Mouse (Mus musculus) MEL (cell line): ENCODE measurements at regions not wholly inside any gene's neighbourhood (a gene's known extent, or its start where the extent isn't known, plus 50 kb on each side); places are given as distances from the start of the nearest gene placed in this dataset.

Experiments used
- DNase-seq: peaks from one replicate; pipeline ENCODE4 v3.0.0; 2011; ENCODE audit warnings: low read depth, low spot score
- H3K27ac ChIP-seq: 2 replicates; pipeline ENCODE4 v1.5.1; 2012; ENCODE audit warnings: low read depth, mild to moderate bottlenecking, control low read depth, low read length, moderate library complexity; ENCODE audit not compliant: control insufficient read depth
- H3K27me3 ChIP-seq, 2 experiments: fragments of 150-350 bp in 1 of 2; sonication (generic) in 1 of 2; 2 replicates each; pipeline ENCODE4 v1.6.1; 2012; ENCODE audit warnings: low read length in 2 of 2, mild to moderate bottlenecking in 2 of 2, improper control_type of control experiment in 1 of 2, moderate library complexity in 1 of 2; ENCODE audit not compliant: insufficient read depth in 2 of 2, control insufficient read depth in 1 of 2
- H3K36me3 ChIP-seq, 2 experiments: 2 replicates each; pipeline ENCODE4 v1.6.1; 2012 to 2014; ENCODE audit warnings: low read length in 2 of 2, improper control_type of control experiment in 1 of 2, inconsistent platforms in 1 of 2, mild to moderate bottlenecking in 1 of 2; ENCODE audit not compliant: insufficient read depth in 2 of 2, control insufficient read depth in 1 of 2
- H3K4me1 ChIP-seq, 2 experiments: fragments of 150-350 bp in 1 of 2; sonication (generic) in 1 of 2; 2 replicates each; pipeline ENCODE4 v1.6.1; 2012; ENCODE audit warnings: low read length in 2 of 2, improper control_type of control experiment in 1 of 2, mild to moderate bottlenecking in 1 of 2; ENCODE audit not compliant: insufficient read depth in 2 of 2, control insufficient read depth in 1 of 2
- H3K4me3 ChIP-seq, 2 experiments: fragments of 150-350 bp in 1 of 2; sonication (generic) in 1 of 2; 2 replicates each; pipeline ENCODE4 v1.5.1; 2012; ENCODE audit warnings: low read depth in 2 of 2, low read length in 2 of 2, mild to moderate bottlenecking in 2 of 2, moderate library complexity in 2 of 2, control low read depth in 1 of 2, improper control_type of control experiment in 1 of 2; ENCODE audit not compliant: control insufficient read depth in 1 of 2, insufficient read depth in 1 of 2
- H3K79me2 ChIP-seq: 2 replicates; pipeline ENCODE4 v1.6.1; 2012; ENCODE audit warnings: mild to moderate bottlenecking, low read length, moderate library complexity; ENCODE audit not compliant: control insufficient read depth, poor library complexity, insufficient read depth
- H3K9ac ChIP-seq: 2 replicates; pipeline ENCODE4 v1.6.1; 2012; ENCODE audit warnings: low read depth, mild to moderate bottlenecking, control low read depth, low read length, moderate library complexity; ENCODE audit not compliant: control insufficient read depth, poor library complexity, severe bottlenecking
- H3K9me3 ChIP-seq: fragments of 150-350 bp; sonication (generic); replicated peaks from 2 replicates; pipeline ENCODE4 v1.6.1; 2012; ENCODE audit warnings: mild to moderate bottlenecking, low read length, improper control_type of control experiment, moderate library complexity; ENCODE audit not compliant: insufficient read depth
- BHLHE40 ChIP-seq: IDR thresholded peaks from 2 replicates; pipeline ENCODE4 v1.6.1; 2012; ENCODE audit warnings: low read depth, mild to moderate bottlenecking, inconsistent platforms, low read length, improper control_type of control experiment, borderline replicate concordance
- CHD1 ChIP-seq: IDR thresholded peaks from 2 replicates; pipeline ENCODE4 v1.6.1; 2012; ENCODE audit warnings: low read depth, mild to moderate bottlenecking, inconsistent platforms, low read length, improper control_type of control experiment
- CHD2 ChIP-seq: IDR thresholded peaks from 2 replicates; pipeline ENCODE4 v1.6.1; 2011; ENCODE audit warnings: low read length, improper control_type of control experiment
- CTCF ChIP-seq, 3 experiments: IDR thresholded peaks in 2 of 3; conservative IDR thresholded peaks in 1 of 3; 2 replicates each; pipeline ENCODE4 v1.5.1; 2011 to 2012; ENCODE audit warnings: low read length in 3 of 3, low read depth in 2 of 3, mild to moderate bottlenecking in 2 of 3, improper control_type of control experiment in 1 of 3, inconsistent platforms in 1 of 3, mixed read lengths in 1 of 3, moderate library complexity in 1 of 3; ENCODE audit not compliant: control insufficient read depth in 1 of 3, insufficient read depth in 1 of 3, poor library complexity in 1 of 3, severe bottlenecking in 1 of 3
- E2F4 ChIP-seq: IDR thresholded peaks from 2 replicates; pipeline ENCODE4 v1.6.1; 2011; ENCODE audit warnings: low read depth, low read length, improper control_type of control experiment, borderline replicate concordance
- ELF1 ChIP-seq: IDR thresholded peaks from 2 replicates; pipeline ENCODE4 v1.6.1; 2014; ENCODE audit warnings: low read depth, mild to moderate bottlenecking, inconsistent platforms, low read length, improper control_type of control experiment, moderate library complexity
- EP300 ChIP-seq, 2 experiments: IDR thresholded peaks; 2 replicates each; pipeline ENCODE4 v1.6.1; 2011; ENCODE audit warnings: improper control_type of control experiment in 2 of 2, low read length in 2 of 2, low read depth in 1 of 2, mild to moderate bottlenecking in 1 of 2
- ETS1 ChIP-seq: IDR thresholded peaks from 2 replicates; pipeline ENCODE4 v1.6.1; 2012; ENCODE audit warnings: low read depth, mild to moderate bottlenecking, inconsistent platforms, low read length, improper control_type of control experiment, moderate library complexity
- GABPA ChIP-seq: IDR thresholded peaks from 2 replicates; pipeline ENCODE4 v1.6.1; 2012; ENCODE audit warnings: low read depth, mild to moderate bottlenecking, inconsistent platforms, low read length, improper control_type of control experiment, moderate library complexity
- GATA1 ChIP-seq: IDR thresholded peaks from 2 replicates; pipeline ENCODE4 v1.6.1; 2011; ENCODE audit warnings: low read depth, low read length, improper control_type of control experiment
- MAZ ChIP-seq: IDR thresholded peaks from 2 replicates; pipeline ENCODE4 v1.6.1; 2012; ENCODE audit warnings: low read depth, mild to moderate bottlenecking, inconsistent platforms, low read length, improper control_type of control experiment
- MXI1 ChIP-seq: IDR thresholded peaks from 2 replicates; pipeline ENCODE4 v1.6.1; 2011; ENCODE audit warnings: mild to moderate bottlenecking, low read depth, low read length, improper control_type of control experiment
- MYB ChIP-seq: IDR thresholded peaks from 2 replicates; pipeline ENCODE4 v1.6.1; 2011; ENCODE audit warnings: mild to moderate bottlenecking, low read depth, low read length, improper control_type of control experiment
- NRF1 ChIP-seq: IDR thresholded peaks from 2 replicates; pipeline ENCODE4 v1.6.1; 2014; ENCODE audit warnings: low read depth, mild to moderate bottlenecking, inconsistent platforms, low read length, improper control_type of control experiment, moderate library complexity; ENCODE audit not compliant: poor library complexity, insufficient read depth, severe bottlenecking
- POLR2AphosphoS2 ChIP-seq: IDR thresholded peaks from 2 replicates; pipeline ENCODE4 v1.6.1; 2011; ENCODE audit warnings: low read length, improper control_type of control experiment
- RAD21 ChIP-seq: IDR thresholded peaks from 2 replicates; pipeline ENCODE4 v1.6.1; 2011; ENCODE audit warnings: mild to moderate bottlenecking, low read depth, low read length, improper control_type of control experiment
- RCOR1 ChIP-seq: IDR thresholded peaks from 2 replicates; pipeline ENCODE4 v1.6.1; 2012; ENCODE audit warnings: low read depth, mild to moderate bottlenecking, inconsistent platforms, low read length, improper control_type of control experiment
- TAL1 ChIP-seq: IDR thresholded peaks from 2 replicates; pipeline ENCODE4 v1.6.1; 2012; ENCODE audit warnings: mild to moderate bottlenecking, inconsistent platforms, low read length, moderate library complexity, mixed read lengths
- TBP ChIP-seq: IDR thresholded peaks from 2 replicates; pipeline ENCODE4 v1.8.0; 2011; ENCODE audit warnings: low read depth, low read length, improper control_type of control experiment
- USF1 ChIP-seq: IDR thresholded peaks from 2 replicates; pipeline ENCODE4 v1.6.1; 2014; ENCODE audit warnings: low read depth, mild to moderate bottlenecking, inconsistent platforms, low read length, improper control_type of control experiment, moderate library complexity
- ZMIZ1 ChIP-seq: IDR thresholded peaks from 2 replicates; pipeline ENCODE4 v1.6.1; 2012; ENCODE audit warnings: low read depth, mild to moderate bottlenecking, inconsistent platforms, low read length, improper control_type of control experiment, moderate library complexity

DNA sequence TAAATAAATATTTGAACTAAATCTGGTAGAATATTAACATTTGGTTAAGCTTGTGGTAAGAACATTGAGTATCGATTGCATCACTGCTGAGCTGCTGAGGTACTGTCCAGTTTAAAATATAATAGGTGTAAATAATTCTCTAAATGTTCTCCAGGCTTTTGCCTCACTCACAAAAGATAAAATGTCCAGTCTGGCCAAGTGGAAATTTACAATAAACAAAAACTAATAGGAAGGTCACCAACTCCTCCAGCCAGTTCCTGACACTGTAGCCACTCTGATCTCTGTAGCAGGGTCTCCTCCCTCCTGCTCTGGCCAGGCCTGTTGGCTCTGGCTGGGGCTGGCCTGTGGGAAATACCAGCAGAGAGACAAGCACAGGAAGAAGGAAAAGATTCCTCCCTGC is 55.8 kb upstream of the Tspan2 start:
- no peaks in the 10 kb centered on the region; a peak in 1 of 4 replicates for H3K27me3 ChIP-seq
- H3K4me1 ChIP-seq, result no peaks in the 10 kb centered on the region
- no peak for TF ChIP-seq ETS1
- TF ChIP-seq EP300 (IDR thresholded peaks at IDR 0.05; ENCODE audit: low read depth in 1 of 2, low read length in 2 of 2), result no peak
- no peak for TF ChIP-seq ZMIZ1
- DNase-seq, result no peak
- H3K36me3 ChIP-seq, result no peaks in the 10 kb centered on the region
- H3K27ac ChIP-seq, result no peak overlapping the region
- H3K4me3 ChIP-seq, result no peak overlapping the region
- H3K79me2 ChIP-seq, result no peaks in the 10 kb centered on the region
- no peaks in the 10 kb centered on the region for H3K9me3 ChIP-seq
- no peak overlapping the region for H3K9ac ChIP-seq

DNA sequence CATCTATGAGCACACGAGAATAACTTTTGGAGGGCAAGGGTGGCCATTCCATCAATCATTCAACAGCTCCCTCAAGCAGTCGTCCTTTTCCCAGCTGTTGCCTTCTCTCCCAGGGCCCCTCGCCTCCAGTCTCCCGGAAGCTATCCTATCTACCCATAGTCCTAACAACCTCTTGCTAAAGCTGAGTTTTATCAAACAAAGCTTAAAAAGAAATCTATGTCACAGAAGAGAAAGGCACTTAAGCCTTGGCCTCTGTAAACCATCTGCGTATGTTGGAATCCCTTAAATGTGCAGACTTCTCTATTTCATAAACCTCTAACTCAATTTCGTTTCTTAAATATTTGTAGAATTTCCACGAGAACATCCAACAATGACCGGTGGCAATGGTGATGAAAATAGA is 51.9 kb upstream of the Tspan2 start:
- no peaks in the 10 kb centered on the region for H3K79me2 ChIP-seq
- H3K27me3 ChIP-seq, result no peaks in the 10 kb centered on the region
- H3K27ac ChIP-seq, result no peak overlapping the region
- no peaks in the 10 kb centered on the region for H3K4me1 ChIP-seq
- TF ChIP-seq GATA1, result no peak
- TF ChIP-seq CTCF (IDR thresholded peaks at IDR 0.05 in 2 of 3, conservative IDR thresholded peaks at IDR 0.05 in 1 of 3; ENCODE audit: control insufficient read depth in 1 of 3, insufficient read depth in 1 of 3, low read depth in 2 of 3, low read length in 3 of 3, poor library complexity in 1 of 3, severe bottlenecking in 1 of 3), result no peak
- no peak for TF ChIP-seq BHLHE40
- no peak for TF ChIP-seq EP300 (IDR thresholded peaks at IDR 0.05; ENCODE audit: low read depth in 1 of 2, low read length in 2 of 2)
- TF ChIP-seq RAD21, result no peak
- TF ChIP-seq POLR2AphosphoS2, result no peak
- no peak for TF ChIP-seq CHD1
- TF ChIP-seq NRF1, result no peak
- no peak for TF ChIP-seq ELF1
- TF ChIP-seq E2F4, result no peak
- TF ChIP-seq MAZ, result no peak
- no peak for TF ChIP-seq TBP
- TF ChIP-seq CHD2, result no peak
- no peak for TF ChIP-seq MXI1
- no peak for TF ChIP-seq RCOR1
- TF ChIP-seq, all 39 proteins: peak for 0
- Histone ChIP-seq H3K36me3 (no peaks in the 10 kb centered on the region), H3K9me3 (no peaks in the 10 kb centered on the region), H3K4me3 (no peak overlapping the region), H3K9ac (no peak overlapping the region)
- DNase-seq, result no peak

DNA sequence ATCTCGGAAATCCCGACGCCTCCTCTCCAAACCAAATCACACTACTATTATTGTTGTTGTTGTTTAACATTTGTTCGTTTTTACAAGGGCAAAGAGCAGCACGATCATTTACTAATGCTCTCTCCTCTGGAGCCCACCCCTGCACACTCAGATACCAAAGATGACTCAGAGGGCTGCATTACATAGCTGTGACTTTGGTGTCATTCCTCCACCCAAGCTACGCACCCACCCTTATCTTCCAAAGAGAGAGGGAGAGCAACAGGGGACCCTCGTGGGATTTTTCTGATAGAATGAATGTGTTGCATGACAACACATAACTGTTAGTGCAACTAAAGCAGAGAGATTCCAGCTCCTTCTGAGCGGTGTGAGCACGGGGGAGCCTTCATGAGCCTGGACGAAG is 50.8 kb upstream of the Tspan2 start:
- Histone ChIP-seq H3K27me3 (no peaks in the 10 kb centered on the region), H3K4me1 (no peaks in the 10 kb centered on the region), H3K9me3 (no peaks in the 10 kb centered on the region)
- TF ChIP-seq RCOR1 (no peak), GABPA (no peak), RAD21 (no peak), MYB (no peak), USF1 (no peak), ELF1 (no peak), TAL1 (no peak)
- TF ChIP-seq, all 39 proteins: peak for 0
- Histone ChIP-seq H3K36me3 (no peaks in the 10 kb centered on the region), H3K4me3 (no peak overlapping the region), H3K27ac (no peak overlapping the region), H3K9ac (no peak overlapping the region), H3K79me2 (no peaks in the 10 kb centered on the region)
- no peak for DNase-seq
